Mouse (Mus musculus) small intestine, adult 2 months (tissue): Measurements from ENCODE around the gene Snx25. TPM values are rescaled to one million over a fixed set of nuclear protein-coding genes. Genes with fewer than 3 reads are reported as not detected.
"Not testable (repeated sequence)": the region's sequence is repeated elsewhere in the genome, so short reads cannot be mapped to it uniquely, and the experiment has no call there.

Source experiments
- H3K27ac ChIP-seq: fragments of 200-500 bp; 2 replicates; pipeline ENCODE4 v1.5.1; 2012; ENCODE audit warnings: low read depth, low read length, control low read depth, inconsistent platforms; ENCODE audit not compliant: insufficient read depth
- H3K27me3 ChIP-seq: fragments of 200-500 bp; 2 replicates; pipeline ENCODE4 v1.6.1; 2012; ENCODE audit warnings: mild to moderate bottlenecking, moderate library complexity, low read length, inconsistent platforms; ENCODE audit not compliant: control insufficient read depth, insufficient read depth
- H3K36me3 ChIP-seq: fragments of 200-500 bp; 2 replicates; pipeline ENCODE4 v1.6.1; 2012; ENCODE audit warnings: mild to moderate bottlenecking, low read length, control low read depth, inconsistent platforms; ENCODE audit not compliant: control insufficient read depth, insufficient read depth
- H3K4me1 ChIP-seq: fragments of 200-500 bp; 2 replicates; pipeline ENCODE4 v1.6.1; 2012; ENCODE audit warnings: low read length, inconsistent platforms, mixed read lengths; ENCODE audit not compliant: control insufficient read depth, insufficient read depth, insufficient read length
- H3K4me3 ChIP-seq: fragments of 200-500 bp; 2 replicates; pipeline ENCODE4 v1.5.1; 2012; ENCODE audit warnings: low read depth, mild to moderate bottlenecking, control low read depth, inconsistent platforms, low read length, moderate library complexity
- CTCF ChIP-seq: fragments of 200-500 bp; IDR thresholded peaks from 2 replicates; pipeline ENCODE4 v1.5.1; 2012; ENCODE audit warnings: low read depth, mild to moderate bottlenecking, control low read depth, inconsistent platforms, low read length, moderate library complexity, mixed read lengths; ENCODE audit not compliant: insufficient replicate concordance, insufficient read length; ENCODE audit errors: extremely low read depth
- POLR2A ChIP-seq: fragments of 200-500 bp; IDR thresholded peaks from 2 replicates; pipeline ENCODE4 v1.6.1; 2012; ENCODE audit warnings: low read depth, mild to moderate bottlenecking, control low read depth, inconsistent platforms, low read length, moderate library complexity
- WGBS: fragments of 180-500 bp; shearing (Covaris S2); methylation state at CpG from one replicate; pipeline ENCODE4 v1.1.7; 2018; 5-methylcytosine and 5-hydroxymethylcytosine counted together
- polyA plus RNA-seq: library from polyadenylated mRNA; depleted of rRNA; stranded (reverse); fragments of >200 nt; gene quantifications from 2 replicates; pipeline ENCODE4 v1.2.3, GENCODE M21; 2012

Snx25 gene
- polyA plus RNA-seq, 1 experiment, result 10.9 TPM

DNA sequence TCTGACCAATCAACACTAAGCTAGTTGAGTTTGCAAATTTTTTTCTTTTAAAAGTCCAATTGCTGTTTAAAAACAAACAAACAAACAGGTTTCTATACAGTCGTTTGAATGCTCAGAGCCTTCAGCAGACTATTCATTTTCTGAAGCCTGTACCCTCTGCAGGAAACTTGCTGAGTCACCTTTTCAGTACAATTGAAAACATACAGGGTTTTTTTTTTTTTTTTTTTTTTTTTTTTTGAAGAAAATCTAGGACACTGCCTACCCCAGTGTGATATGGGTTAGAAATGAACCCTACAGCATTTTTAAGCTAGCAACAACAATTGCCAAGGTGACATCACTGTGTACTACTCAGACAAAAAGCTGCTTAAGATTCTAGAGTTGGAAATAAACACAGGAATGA, 8.0 kb downstream of the Snx25 start:
- H3K27me3 ChIP-seq, result no peaks in the 10 kb centered on the region
- no peaks in the 10 kb centered on the region for H3K36me3 ChIP-seq
- H3K4me1 ChIP-seq, result peaks cover 42% of the 10 kb centered on the region
- WGBS, result 13% methylated on average over 1 of the region's 1 CpGs
- H3K4me3 ChIP-seq, result no peak overlapping the region
- H3K27ac ChIP-seq, result 0 out of 2 replicates have a peak overlapping the region, but pooled peaks have one; percentile 53
- TF ChIP-seq POLR2A (no peak), CTCF (no peak)

DNA sequence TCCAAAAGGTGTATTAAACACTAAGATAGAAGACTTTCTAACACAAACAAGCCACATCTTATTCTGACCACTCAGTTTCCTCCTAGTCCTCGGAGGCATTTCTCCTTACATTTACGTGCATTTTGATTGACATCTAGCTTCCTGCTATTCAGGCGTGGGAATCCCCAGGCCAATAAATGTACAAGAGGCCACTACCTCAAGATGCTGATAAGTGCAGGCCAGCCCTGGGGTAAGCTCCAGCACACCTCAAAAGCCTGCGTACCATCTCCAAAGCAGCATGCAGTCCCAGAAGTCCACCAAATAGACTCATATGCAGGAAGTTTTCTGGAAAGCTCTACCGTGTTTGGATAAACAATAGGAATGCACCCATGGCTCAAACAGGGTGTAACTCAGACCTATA, 8.5 kb downstream of the Snx25 start:
- peak overlapping the region; percentile 99; the same call in 1 of the 2 replicates for H3K27ac ChIP-seq

DNA sequence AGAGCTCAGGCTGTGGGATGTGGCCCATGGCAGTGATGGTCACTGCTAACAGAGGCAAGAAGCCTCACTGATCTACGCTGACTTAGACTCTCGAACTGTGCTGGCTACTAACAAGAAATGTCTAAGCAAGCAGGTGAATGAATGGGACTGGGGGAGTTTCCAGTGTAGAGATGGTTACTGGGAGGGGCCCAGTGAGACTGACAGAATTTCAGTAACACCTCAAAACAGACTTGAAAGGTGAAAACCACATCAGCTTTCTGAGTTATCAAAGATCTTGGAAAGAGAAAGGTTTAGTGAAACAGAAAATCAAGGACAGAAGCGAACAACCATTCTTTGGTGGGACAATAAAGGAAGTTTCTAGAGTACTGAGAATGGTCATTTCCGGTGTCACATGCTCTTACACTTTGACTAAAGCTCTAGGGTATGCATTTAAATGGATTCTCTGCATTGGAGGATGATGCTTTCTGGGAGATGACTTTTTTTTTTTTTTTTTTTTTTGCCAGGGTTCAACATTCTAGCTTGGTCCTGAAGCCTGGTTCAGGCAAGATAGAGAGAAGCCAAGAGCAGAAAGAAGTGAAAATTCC, 9.4 kb downstream of the Snx25 start:
- Histone ChIP-seq H3K4me3 (peak overlapping the region; percentile 47; the same call in 1 of the 2 replicates), H3K36me3 (no peaks in the 10 kb centered on the region), H3K27me3 (no peaks in the 10 kb centered on the region), H3K27ac (peak overlapping the region; percentile 99), H3K4me1 (peaks cover 38% of the 10 kb centered on the region)
- 69% methylated on average over 4 of the region's 4 CpGs for WGBS
- no peak for TF ChIP-seq CTCF
- TF ChIP-seq POLR2A, result no peak

More for the DNA sequence above, 8.5 kb downstream of the Snx25 start:
- Histone ChIP-seq H3K36me3 (no peaks in the 10 kb centered on the region), H3K27me3 (no peaks in the 10 kb centered on the region), H3K4me1 (peaks cover 39% of the 10 kb centered on the region), H3K4me3 (no peak overlapping the region)
- 18% methylated on average over 5 of the region's 5 CpGs for whole genome bisulfite sequencing
- TF ChIP-seq POLR2A (no peak), CTCF (no peak)

DNA sequence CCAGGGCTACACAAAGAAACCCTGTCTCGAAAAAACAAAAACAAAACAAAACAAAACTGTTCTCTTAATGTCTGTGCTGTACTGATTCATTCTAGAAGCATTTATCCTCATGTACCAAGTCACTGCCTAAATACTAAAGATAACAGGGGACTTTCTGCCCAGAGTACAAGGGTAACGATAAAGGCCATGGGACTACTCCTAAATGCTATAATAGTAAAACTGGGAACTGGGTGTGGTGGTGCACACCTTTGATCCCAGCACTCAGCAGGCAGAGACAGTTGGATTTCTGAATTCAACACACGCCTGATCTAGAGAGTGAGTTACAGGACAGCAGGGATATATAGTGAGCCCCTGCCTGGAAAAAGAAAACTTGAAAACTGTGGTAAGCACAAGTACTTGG, 10.3 kb downstream of the Snx25 start:
- no peaks in the 10 kb centered on the region for H3K27me3 ChIP-seq
- TF ChIP-seq CTCF, result no peak
- no peaks in the 10 kb centered on the region for H3K36me3 ChIP-seq
- H3K4me1 ChIP-seq, result peaks cover 37% of the 10 kb centered on the region
- H3K4me3 ChIP-seq, result peak overlapping the region; percentile 47
- 35% methylated on average over 3 of the region's 3 CpGs for WGBS
- H3K27ac ChIP-seq, result peak overlapping the region; percentile 99

DNA sequence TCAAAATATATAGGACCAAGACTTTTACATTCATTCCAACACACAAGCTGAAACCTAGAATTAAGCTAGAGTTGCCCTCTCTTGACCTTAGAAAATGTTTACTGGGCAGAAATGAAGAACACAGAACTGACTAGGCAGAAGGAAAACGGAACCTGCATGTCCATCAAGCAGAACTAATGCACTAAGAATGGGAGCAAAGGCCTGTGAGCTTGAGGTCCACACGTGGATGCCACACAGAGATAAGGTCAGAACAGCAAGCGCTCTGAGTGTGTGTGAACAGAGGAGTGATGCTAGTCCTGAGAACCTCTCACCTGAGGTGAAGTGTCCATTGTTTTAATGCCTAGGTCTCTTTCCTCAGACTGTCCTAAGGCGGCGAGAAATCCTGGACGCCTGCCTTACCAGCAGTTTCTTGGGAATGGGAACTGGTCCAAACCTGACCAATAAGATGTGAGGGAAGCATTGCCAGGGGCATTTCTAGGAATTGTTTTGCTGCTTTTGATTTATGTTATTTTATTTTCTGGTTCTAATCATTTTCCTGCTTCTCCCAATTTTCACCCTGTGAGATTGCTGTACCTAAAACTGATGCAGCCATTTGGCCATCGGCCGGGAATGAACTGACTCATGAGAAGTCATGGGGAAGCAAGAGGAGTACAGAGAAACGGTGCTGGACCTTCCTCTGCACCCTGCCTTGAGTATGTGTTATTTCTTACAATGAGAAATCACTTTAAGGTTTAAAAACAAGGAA, 11.4 kb downstream of the Snx25 start:
- Histone ChIP-seq H3K4me3 (no peak overlapping the region), H3K27me3 (no peaks in the 10 kb centered on the region), H3K4me1 (peaks cover 34% of the 10 kb centered on the region), H3K27ac (peak overlapping the region; percentile 84), H3K36me3 (no peaks in the 10 kb centered on the region)
- no peak for TF ChIP-seq CTCF
- no peak for TF ChIP-seq POLR2A
- WGBS, result 61% methylated on average over 9 of the region's 9 CpGs

DNA sequence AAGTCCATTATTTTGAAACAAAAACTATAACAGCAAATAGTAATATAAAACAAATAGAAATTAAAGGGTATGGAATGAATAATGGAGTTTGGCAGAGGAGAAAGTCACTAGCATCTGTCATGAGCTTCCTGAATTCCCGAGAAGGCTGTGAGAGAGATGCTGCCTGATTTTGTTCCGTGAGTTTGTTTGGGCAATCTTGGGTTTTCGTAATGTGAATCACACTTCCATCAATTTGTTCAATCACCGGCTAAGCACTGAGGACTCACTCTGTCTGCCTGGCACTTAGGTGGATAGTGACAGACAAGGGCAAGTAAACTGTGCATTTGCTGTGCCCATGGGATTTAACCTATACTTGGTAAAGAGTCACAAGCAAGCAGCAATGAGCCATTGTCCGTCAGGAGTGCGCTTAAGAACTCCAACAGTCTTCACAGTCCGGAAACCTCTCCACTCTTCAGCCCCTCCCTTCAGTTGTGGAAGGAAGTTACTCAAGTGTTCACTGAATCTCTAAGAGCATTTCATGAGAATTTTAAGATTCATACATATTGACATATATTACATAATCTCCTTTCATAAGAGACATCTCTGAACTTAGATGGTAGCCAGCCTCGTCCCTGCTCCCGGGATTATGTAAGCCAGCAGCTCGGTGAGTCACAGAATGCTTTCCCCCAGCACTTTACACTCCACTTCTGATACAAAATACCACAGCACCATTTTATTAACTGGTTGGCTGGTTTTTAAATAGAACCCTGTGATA, 13.9 kb downstream of the Snx25 start:
- no peak overlapping the region for H3K4me3 ChIP-seq
- peaks cover 23% of the 10 kb centered on the region for H3K4me1 ChIP-seq

DNA sequence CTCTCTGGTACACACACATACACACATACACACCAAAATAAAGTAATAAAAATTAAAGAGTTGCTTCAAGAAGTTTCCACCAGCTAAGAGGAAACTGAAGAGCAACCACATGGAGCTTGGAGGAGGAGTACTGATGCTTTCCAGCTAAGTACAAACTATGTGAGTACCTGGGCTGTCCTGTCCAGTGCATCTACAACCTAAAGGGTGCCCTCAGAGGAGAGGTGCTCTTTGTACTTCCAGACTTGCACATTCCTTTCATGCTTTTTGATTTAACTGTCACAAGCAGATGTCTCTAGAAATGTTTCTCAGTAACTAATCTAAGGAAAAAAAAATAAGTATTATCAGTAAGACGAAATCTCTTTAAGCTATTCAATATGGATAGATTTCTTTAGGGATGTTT, 14.6 kb downstream of the Snx25 start:
- Histone ChIP-seq H3K4me3 (no peak overlapping the region), H3K36me3 (peaks cover 3% of the 10 kb centered on the region), H3K27me3 (no peaks in the 10 kb centered on the region), H3K4me1 (peaks cover 18% of the 10 kb centered on the region), H3K27ac (no peak overlapping the region)
- TF ChIP-seq CTCF (no peak), POLR2A (no peak)
- WGBS, result 94% methylated on average over 1 of the region's 1 CpGs

More for the DNA sequence above, 13.9 kb downstream of the Snx25 start:
- H3K27me3 ChIP-seq, result no peaks in the 10 kb centered on the region
- H3K27ac ChIP-seq, result 0 out of 2 replicates have a peak overlapping the region, but pooled peaks have one; percentile 26
- 70% methylated on average over 10 of the region's 10 CpGs for WGBS
- no peak for TF ChIP-seq CTCF
- TF ChIP-seq POLR2A, result no peak
- peaks cover 3% of the 10 kb centered on the region for H3K36me3 ChIP-seq

DNA sequence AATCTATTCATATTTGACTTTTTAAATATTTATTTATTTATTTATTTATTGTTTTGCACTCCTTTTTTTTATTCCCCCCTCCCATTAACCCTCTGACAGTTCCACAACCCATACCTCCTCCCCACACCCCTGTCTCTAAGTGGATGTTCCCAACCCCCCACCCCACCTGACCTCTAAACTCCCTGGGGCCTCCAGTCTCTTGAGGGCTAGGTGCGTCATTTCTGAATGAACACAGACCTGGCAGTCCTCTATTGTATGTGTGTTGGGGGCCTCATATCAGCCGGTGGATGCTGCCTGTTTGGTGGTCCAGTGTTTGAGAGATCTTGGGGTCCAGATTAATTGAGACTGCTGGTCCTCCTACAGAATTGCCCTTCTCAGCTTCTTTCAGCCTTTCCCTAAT, 16.4 kb downstream of the Snx25 start:
- not testable (repeated sequence) for H3K4me3 ChIP-seq, H3K27me3 ChIP-seq, H3K36me3 ChIP-seq, H3K27ac ChIP-seq
- peaks cover 13% of the 10 kb centered on the region; the same call in 1 of the 2 replicates for H3K4me1 ChIP-seq
- WGBS, result 93% methylated on average over 2 of the region's 2 CpGs
